Mouse (Mus musculus) T-helper 1 cell (primary cell): ENCODE data around the gene Focad.

Experiments
- in situ Hi-C: fragments of 300-600 bp; cut with MboI, MseI; formaldehyde crosslinking; loops from one replicate; pipeline ENCODE4 v1.15.1; 2025; ENCODE audit warnings: high pct_unique_total_duplicates

Gene Focad

DNA sequence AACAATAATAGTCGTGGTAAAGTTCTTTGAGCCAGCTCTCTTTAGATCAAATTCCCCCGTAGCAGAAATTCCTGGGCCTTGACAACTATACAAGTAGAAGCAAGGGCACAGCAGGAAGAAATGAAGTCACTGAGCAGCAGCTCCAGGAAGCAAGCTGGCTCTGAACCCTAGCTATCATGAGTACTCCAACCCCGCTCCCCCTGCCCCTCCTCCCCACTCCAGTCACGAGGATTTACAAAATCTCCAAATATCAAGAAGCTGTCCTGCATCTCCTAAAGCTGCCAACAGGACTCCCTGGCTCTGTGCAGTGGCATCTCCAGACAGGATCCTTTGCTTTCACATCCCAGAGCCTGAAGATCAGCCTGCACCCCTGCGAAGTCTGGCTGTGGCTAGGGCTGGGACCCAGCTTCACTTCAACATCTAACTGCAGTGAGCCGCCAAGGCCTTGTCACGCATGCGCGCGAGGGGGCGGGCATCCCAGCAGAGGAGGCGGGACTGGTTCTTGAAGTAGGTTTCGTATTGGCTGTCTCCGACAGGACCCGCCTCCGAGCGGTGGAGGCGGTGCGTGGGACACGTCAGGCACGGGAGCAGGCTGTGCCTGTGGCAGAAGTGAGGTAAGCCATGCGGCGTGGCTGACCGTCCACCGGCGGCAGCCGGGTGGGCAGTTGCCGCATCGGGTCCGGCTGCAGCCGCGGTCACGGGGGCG lies at the start of gene Focad:
Gene Focad, plus strand, starts transcription at position 568 of the 706 bp plus-strand sequence.
- in situ Hi-C loops: no loop called here

DNA sequence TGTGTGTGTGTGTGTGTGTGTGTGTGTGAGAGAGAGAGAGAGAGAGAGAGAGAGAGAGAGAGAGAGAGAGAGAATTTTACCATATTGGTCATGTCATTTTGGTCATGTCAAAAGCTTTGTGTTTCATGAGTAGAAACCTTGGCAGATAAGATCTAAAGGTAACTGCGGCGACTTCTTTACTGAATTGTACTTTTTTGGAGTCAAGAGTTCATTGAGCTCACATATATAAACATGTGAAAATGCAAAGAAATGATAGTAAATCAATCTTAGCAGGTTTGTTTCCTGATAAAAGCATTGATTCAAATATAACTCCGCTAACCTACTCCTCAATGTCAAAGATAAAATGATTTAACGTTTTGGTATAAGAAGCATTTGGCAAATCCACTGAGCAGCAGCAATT lies 49.3 kb upstream of the Focad start:
- in situ Hi-C loops: loop anchor here (25.0 kb wide), 1 partner anchor 492 kb away; no protein-coding TSS in a partner anchor

DNA sequence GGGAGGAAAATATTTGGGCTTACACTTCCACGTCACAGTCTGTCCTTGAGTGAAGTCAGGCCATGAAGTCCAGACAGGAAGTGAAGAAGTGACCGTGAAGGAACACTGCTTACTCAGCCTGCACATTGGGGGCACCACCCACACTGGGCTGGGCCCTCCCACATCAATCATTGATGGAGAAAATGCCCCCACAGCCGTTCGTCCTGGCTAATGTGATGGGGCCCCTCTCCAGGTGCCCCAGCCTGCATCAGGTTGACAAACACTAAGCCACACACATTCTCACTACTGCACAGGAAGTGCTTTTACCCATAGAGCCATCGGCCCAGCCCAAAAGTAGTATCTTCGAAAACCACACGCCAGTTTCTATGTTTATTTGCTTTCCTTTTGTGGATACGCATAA lies 48.1 kb upstream of the Focad start:
- in situ Hi-C loops: loop anchor here (25.0 kb wide), 1 partner anchor 491 kb away; no protein-coding TSS in a partner anchor

DNA sequence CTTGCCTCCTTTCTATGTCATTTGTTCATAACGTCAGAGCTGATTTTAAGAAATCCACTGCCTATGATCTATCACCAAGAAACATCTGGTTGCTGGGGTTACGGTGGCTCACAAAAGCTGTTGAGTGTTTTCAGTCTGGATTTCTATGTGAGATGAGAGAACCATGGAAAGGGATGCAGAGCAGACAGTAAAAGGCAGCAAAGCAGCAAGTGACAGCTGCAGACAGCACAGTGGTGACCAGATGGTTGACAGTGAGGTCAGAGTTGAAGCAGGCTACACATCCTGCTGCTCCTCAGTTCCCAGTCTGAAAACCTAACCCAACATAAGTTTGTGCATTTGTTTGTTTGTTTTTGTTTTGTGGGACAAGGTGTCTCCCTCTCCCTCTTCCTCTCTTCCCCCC lies 19.0 kb upstream of the Focad start:
- in situ Hi-C loops: no loop called here

- in situ Hi-C loops: no loop called here
Observed at GRCm38 (mm10) chr4:88078983-88079382, 15.4 kb upstream of the Focad start.

DNA sequence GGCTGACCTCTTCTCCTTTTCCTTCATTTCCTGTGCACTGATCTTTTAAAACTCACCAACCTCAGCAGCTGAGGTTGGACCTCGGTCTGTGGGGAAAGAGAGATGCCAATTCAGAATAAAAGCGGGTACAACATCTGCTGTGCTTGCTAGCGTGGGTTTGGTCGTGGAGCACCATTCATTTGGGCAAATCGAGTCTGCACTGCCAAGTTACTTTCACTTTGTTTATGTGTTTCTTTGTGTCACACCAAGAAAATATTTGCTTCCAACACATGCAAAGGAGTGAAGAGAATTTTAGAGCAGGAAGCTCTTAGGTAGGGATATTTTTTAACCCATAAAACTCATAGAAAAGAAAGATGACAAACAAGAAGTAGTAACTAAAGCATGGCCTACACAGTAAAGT lies 13.0 kb upstream of the Focad start:
- in situ Hi-C loops: no loop called here

DNA sequence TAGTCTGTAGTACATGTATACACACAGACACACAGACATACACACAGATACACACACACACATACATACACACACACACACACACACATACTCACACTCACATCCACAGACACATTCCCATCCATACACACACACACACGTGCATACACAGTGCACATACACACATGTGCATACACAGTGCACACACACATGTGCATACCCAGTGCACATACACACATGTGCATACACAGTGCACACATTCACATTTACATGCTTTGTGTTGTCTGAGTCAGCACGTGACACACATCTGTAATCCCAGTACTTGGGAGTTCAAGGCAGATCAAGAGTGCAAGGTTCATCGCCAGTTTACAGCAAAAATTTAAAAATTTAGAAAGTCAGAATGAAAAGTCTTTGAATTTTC lies 12.5 kb upstream of the Focad start:
- in situ Hi-C loops: no loop called here

DNA sequence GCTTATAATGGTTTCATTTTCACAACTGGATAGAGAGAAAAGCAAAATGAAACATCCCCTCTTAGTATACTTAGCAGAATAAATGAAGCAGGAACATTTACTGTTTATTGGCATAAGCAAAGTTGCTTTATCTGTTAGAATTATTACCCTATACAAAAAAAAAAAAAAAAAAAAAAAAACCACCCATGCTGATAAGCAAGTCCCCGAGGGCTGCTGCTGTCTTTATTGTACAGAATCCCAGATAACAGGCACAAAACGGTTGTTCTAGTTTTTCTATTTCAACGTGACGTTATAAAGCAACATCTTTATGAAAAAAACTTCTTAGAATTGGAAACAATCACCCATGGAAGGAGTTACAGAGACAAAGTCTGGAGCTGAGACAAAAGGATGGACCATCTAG lies 12.0 kb upstream of the Focad start:
- in situ Hi-C loops: no loop called here

GRCm38 (mm10) chr4:88083781-88084180 lies 10.6 kb upstream of the Focad start:
- in situ Hi-C loops: no loop called here

DNA sequence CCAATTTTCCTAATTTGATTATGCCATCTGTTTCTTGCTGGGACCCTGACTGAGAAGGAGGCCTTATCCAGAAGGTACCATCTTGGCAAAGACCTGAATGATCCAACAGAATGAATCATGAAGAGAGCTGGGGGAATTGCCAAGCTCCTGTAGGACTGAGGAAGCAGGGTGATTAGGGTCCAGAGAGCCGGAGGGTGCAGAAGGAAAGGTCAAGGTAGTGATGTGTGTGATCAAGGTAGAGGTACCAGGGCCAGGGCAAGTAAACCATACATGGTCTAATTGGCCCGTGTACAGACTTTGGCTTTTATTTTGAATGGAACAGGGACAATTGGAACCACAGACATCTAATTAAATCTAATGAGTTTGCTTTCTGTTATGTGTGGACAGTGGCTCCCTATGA lies 4.1 kb upstream of the Focad start:
- in situ Hi-C loops: no loop called here

GRCm38 (mm10) chr4:88094768-88095420 lies 465 bp downstream of the Focad start:
- in situ Hi-C loops: no loop called here

GRCm38 (mm10) chr4:88095693-88096092 lies 1.3 kb downstream of the Focad start:
- in situ Hi-C loops: no loop called here

- in situ Hi-C loops: no loop called here
Observed at GRCm38 (mm10) chr4:88108585-88108984, 14.2 kb downstream of the Focad start.

DNA sequence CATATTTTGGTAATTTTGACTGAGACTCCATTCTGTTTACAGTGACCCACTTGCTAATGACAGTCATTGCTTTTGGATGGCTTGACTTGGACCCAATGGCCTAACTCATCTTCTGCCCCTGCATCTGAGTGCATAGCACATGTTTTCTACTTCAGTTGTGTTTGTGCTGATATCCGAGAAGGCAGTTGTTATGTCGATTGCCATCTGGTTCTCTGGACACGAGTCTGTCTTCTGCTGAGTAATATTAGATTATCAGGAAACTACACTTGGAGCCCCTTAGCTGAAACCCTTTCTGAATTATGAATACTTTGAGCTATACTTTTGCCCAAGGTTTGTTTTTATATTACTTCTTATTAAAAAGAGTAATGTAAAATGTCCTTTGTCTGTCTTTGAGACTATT lies 22.9 kb downstream of the Focad start:
- in situ Hi-C loops: no loop called here

DNA sequence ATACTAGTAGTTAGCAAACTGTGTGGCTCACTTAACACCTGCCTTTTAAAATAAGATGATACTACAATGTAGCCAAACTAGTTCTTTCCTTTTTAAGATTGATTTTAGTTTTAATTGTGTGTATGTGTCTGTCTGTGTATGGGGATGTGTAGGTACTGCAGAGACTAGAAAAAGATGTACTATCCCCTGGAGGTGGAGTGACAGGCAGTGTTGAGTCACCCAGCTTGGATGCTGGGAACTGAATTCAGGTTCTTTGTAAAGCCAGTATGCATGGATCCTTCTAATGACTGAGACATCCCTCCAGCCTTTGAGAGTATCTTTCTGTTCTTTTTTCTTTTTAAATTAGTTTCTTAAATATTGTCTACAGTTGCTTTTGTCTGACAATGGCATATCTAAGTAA lies 23.5 kb downstream of the Focad start:
- in situ Hi-C loops: no loop called here

GRCm38 (mm10) chr4:88118750-88119395 lies 24.4 kb downstream of the Focad start:
- in situ Hi-C loops: no loop called here

DNA sequence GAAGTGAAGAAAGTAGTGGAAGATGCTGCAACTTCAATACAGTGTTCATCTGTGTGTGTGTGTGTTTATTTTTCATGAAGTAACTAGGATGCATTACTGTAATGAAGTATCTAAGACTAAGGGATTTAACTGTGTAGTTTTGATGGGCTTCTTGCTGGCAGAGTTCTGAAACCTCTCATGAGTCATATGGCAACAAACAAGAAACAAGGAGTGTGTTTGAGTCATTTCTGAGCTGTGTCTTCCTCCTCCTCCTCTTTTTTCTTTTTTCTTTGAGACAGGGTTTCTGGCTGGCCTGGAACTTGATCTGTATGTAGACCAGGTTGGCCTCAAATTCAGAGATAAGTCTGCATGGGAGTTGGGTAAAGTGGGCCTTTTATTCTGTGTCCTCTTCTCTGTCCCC lies 25.7 kb downstream of the Focad start:
- in situ Hi-C loops: no loop called here

DNA sequence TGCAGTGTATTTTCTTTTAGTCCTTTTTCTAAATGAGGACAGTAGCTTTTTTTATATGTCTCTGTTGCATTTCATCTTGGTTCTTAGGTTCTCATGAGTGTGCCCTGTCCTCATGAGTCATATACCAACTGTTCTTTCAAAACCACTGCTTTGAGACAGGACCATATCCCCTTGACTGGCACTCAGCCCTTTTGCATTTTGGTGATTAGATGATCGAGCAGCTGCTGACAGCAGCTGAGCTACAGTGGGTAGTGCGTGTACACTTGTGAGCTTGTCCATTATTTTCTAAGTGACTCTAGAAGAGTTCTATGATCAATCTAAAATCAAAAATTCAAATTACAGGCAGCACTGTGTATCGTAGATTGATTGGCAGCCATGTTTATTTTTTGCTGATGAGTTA lies 28.0 kb downstream of the Focad start:
- in situ Hi-C loops: no loop called here

DNA sequence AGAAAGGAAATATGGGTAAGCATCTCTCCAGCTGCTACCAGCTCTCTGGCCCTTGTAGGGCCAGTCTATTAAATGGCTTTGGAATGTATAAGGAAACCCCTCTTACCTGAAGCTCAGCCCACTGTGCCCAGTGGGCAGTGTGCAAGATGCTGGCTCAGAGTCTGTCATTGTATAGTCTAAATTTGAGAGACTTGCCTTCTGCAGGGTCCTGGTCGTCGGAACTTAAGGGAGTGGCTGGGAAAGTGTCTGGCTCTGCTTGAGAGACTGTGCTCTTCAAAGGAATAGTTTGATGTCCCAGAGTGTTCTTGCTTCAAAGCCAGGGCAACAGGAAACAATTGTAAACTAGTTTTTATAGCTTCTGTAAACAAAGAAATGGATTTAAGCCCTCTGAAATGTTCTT lies 41.5 kb downstream of the Focad start:
- in situ Hi-C loops: no loop called here

DNA sequence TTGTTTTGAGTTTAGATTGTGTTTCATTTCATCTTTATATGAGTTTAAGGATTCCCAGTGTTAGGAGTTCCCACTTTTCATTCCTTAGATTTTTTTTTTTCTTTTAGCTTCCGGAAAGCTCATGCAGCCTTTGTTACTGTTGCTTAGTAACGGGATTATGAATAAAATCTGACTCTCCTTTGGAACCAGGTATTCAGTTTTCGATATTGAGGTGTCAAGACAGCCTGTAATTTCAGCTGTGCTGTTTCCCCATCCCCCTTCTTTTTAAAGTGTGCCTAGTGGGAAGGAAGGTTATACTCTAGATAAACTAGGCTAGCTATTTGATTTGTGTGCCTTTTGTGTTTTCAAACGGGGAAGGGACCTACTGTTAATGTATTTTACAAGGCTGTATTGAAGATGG lies 42.1 kb downstream of the Focad start:
- in situ Hi-C loops: no loop called here

GRCm38 (mm10) chr4:88138366-88138917 lies 44.0 kb downstream of the Focad start:
- in situ Hi-C loops: no loop called here

GRCm38 (mm10) chr4:88149462-88149861 lies 55.0 kb downstream of the Focad start:
- in situ Hi-C loops: no loop called here
